Mouse (Mus musculus) cerebellum, adult 2 months (tissue): ENCODE measurements around the gene Hist3h2a.

Source experiments
- CTCF ChIP-seq: fragments of 200-500 bp; IDR thresholded peaks from 2 replicates; pipeline ENCODE4 v1.5.1; 2011; ENCODE audit warnings: low read depth, mild to moderate bottlenecking, control low read depth, low read length, moderate library complexity, borderline replicate concordance; ENCODE audit not compliant: insufficient read depth
- POLR2A ChIP-seq: fragments of 200-500 bp; IDR thresholded peaks from 2 replicates; pipeline ENCODE4 v1.6.1; 2011; ENCODE audit warnings: low read length, control low read depth, borderline replicate concordance; ENCODE audit not compliant: insufficient read depth

- TF ChIP-seq POLR2A (no peak), CTCF (no peak)
These were observed 24.2 kb upstream of the Hist3h2a start for GRCm38 (mm10) chr11:58930254-58930653.
